Mouse (Mus musculus): ENCODE measurements around the gene Ankk1. TPM values are rescaled to one million over a fixed set of nuclear protein-coding genes. Genes with fewer than 3 reads are reported as not detected.

The Ankk1 gene
- total and polyA plus RNA-seq, 2 experiments from 2014 or later = not detected

DNA sequence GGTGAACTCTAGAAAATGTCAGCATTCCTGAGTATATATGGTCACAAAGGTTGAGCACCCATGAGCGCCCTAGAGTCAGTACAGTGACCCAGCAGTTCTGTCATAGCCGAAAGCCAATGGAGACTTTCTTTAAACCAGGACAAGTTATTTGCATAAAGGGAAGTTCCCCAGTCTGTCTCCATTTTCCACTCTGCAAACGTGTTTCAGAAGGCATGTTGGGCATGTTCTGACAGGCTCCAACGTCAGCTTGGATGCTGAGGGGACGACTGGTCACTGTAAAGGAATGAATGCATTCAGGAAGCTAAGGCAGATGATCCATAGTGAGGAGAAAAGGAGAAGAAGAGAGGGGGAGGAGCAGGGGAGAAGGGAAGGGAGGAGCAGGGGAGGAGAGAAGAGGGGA lies 657 bp upstream of the Ankk1 start:
- no peak for DNase-seq
- Histone ChIP-seq H3K4me3 (ENCODE audit: low read depth, low read length) (no peak overlapping the region), H3K4me2 (ENCODE audit: low read depth) (no peak overlapping the region), H3K9me3 (ENCODE audit: low read length) (no peaks in the 10 kb centered on the region), H3K9ac (no peak overlapping the region), H3K36me3 (ENCODE audit: insufficient read depth) (no peaks in the 10 kb centered on the region), H3K4me1 (ENCODE audit: insufficient read depth) (no peaks in the 10 kb centered on the region), H3K27ac (ENCODE audit: low read depth, low read length) (no peak overlapping the region), H3K27me3 (ENCODE audit: insufficient read depth, low read length) (no peaks in the 10 kb centered on the region)
- no peak for ATAC-seq
- no peak for TF ChIP-seq CTCF (IDR thresholded peaks at IDR 0.05; ENCODE audit: low read depth)
- 79% methylated on average over 5 of the region's 5 CpGs for whole genome bisulfite sequencing

DNA sequence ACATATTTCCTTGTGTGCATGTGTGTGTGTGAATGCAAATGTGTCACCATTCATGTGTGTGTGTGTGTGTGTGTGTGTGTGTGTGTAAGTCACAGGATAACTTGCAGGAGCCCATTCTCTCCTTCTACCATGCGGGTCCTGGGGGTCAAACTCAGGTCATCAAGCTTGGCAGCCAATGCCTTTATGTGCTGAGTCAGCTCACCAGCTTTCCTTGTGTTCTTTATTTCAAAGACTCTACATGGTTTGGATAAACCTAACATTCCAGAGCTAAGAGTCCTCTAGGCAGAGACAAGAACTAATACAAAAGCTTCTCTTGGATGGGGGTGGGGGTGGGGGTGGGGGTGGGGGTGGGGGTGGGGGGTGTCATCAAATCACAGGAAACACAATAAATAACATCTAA lies 1.2 kb downstream of the Ankk1 start:
- H3K4me1 ChIP-seq (ENCODE audit: insufficient read depth) = no peaks in the 10 kb centered on the region
- H3K27ac ChIP-seq (ENCODE audit: low read depth, low read length) = no peak overlapping the region
- no peak overlapping the region for H3K4me3 ChIP-seq (ENCODE audit: low read depth, low read length)
- no peak overlapping the region for H3K4me2 ChIP-seq (ENCODE audit: low read depth)
- DNase-seq (no peak), ATAC-seq (no peak)
- H3K36me3 ChIP-seq (ENCODE audit: insufficient read depth) = no peaks in the 10 kb centered on the region
- 57% methylated on average over 1 of the region's 1 CpGs for WGBS
- no peaks in the 10 kb centered on the region for H3K9me3 ChIP-seq (ENCODE audit: low read length)
- no peak overlapping the region for H3K9ac ChIP-seq
- TF ChIP-seq CTCF (IDR thresholded peaks at IDR 0.05; ENCODE audit: low read depth) = no peak
- H3K27me3 ChIP-seq (ENCODE audit: insufficient read depth, low read length) = no peaks in the 10 kb centered on the region

DNA sequence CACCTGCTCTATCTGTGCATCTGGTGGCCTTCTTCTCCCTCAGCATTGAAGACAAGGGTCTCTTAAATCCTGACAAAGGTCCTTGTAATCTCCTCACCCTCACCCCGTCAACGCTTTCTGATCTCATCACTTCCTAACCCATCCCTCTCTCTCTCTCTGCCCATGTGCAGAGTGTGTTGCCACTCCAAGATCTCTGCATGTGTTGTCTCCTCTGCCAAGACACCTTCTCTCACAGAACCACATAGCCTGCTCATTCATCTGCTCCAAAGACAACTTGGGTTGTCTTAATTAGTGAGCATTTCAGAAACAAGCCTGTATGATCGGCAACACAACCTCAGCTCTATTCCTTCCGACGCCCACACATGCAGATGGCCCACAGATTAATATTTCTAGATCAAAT lies 3.0 kb downstream of the Ankk1 start:
- H3K4me3 ChIP-seq (ENCODE audit: low read depth, low read length) = no peak overlapping the region
- no peak overlapping the region for H3K4me2 ChIP-seq (ENCODE audit: low read depth)
- no peak overlapping the region for H3K27ac ChIP-seq (ENCODE audit: low read depth, low read length)
- no peak for ATAC-seq
- H3K36me3 ChIP-seq (ENCODE audit: insufficient read depth) = no peaks in the 10 kb centered on the region
- H3K9ac ChIP-seq = no peak overlapping the region
- no peaks in the 10 kb centered on the region for H3K9me3 ChIP-seq (ENCODE audit: low read length)
- no peak for DNase-seq
- 94% methylated on average over 5 of the region's 5 CpGs for WGBS
- H3K4me1 ChIP-seq (ENCODE audit: insufficient read depth) = no peaks in the 10 kb centered on the region
- TF ChIP-seq CTCF (IDR thresholded peaks at IDR 0.05; ENCODE audit: low read depth) = no peak
- no peaks in the 10 kb centered on the region for H3K27me3 ChIP-seq (ENCODE audit: insufficient read depth, low read length)

DNA sequence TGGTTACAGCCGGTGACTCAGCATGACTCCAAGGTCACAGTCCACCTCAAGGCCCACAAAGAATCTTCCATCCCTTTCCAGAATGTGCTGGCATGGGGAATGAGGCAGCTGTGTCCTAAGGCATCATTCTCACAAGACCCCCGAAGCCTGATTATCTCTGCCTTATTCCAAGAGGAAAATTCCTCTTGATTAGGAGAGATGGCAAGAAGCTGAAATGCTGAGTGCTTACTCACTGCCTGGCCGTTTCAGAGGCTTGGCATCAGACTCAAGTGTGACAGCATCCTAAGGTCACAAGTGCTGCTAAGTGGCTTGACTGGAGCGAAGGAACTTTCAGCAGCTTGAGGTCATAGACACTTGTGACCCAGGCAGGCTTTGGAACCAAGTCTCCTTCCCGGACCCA lies 16.2 kb downstream of the Ankk1 start:
- no peaks in the 10 kb centered on the region for H3K36me3 ChIP-seq (ENCODE audit: insufficient read depth)
- no peak overlapping the region for H3K27ac ChIP-seq (ENCODE audit: low read depth, low read length)
- no peak overlapping the region for H3K4me3 ChIP-seq (ENCODE audit: low read depth, low read length)
- DNase-seq = no peak
- no peaks in the 10 kb centered on the region for H3K27me3 ChIP-seq (ENCODE audit: insufficient read depth, low read length)
- no peak overlapping the region for H3K4me2 ChIP-seq (ENCODE audit: low read depth)
- H3K9ac ChIP-seq = no peak overlapping the region
- TF ChIP-seq CTCF (IDR thresholded peaks at IDR 0.05; ENCODE audit: low read depth) = no peak
- WGBS = 81% methylated on average over 5 of the region's 5 CpGs
- no peak for ATAC-seq
- H3K4me1 ChIP-seq (ENCODE audit: insufficient read depth) = no peaks in the 10 kb centered on the region
- no peaks in the 10 kb centered on the region for H3K9me3 ChIP-seq (ENCODE audit: low read length)

DNA sequence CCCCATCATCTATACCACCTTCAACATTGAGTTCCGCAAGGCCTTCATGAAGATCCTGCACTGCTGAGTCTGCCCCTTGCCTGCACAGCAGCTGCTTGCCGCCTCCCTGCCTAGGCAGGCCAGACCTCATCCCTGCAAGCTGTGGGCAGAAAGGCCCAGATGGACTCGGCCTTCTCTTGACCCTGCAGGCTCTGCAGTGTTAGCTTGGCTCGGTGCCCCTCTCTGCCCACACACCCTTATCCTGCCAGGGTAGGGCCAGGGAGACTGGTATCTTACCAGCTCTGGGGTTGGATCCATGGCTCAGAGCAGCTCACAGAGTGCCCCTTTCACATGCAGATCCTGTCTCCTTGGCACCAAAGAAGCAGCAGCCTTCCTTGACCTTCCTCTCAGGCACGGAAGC lies 19.8 kb downstream of the Ankk1 start:
- H3K4me2 ChIP-seq (ENCODE audit: low read depth) = no peak overlapping the region
- 94% methylated on average over 5 of the region's 5 CpGs for WGBS
- H3K4me3 ChIP-seq (ENCODE audit: low read depth, low read length) = no peak overlapping the region
- H3K9ac ChIP-seq = no peak overlapping the region
- DNase-seq = no peak
- ATAC-seq = no peak
- no peaks in the 10 kb centered on the region for H3K4me1 ChIP-seq (ENCODE audit: insufficient read depth)
- no peak for TF ChIP-seq CTCF (IDR thresholded peaks at IDR 0.05; ENCODE audit: low read depth)
- no peak overlapping the region for H3K27ac ChIP-seq (ENCODE audit: low read depth, low read length)
- no peaks in the 10 kb centered on the region for H3K27me3 ChIP-seq (ENCODE audit: insufficient read depth, low read length)
- H3K36me3 ChIP-seq (ENCODE audit: insufficient read depth) = no peaks in the 10 kb centered on the region
- H3K9me3 ChIP-seq (ENCODE audit: low read length) = no peaks in the 10 kb centered on the region

DNA sequence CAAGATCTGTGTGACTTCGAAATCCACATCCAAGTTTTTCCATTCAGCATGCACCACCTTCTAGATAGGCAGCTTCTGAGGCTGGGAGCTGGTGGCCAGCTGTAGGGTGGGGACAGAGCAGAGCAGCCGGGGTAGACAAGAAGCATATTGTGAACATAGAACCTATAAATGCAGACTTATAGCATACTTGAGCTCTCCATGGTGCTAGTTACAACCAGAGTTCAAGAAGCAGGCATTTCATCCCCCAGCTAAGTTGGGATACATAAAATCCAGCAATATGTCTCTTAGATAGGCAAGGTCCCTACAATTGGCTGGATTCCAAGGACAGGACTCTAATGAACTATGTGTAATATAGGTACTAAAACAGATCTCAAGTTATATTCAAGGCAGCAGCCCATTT lies 23.1 kb downstream of the Ankk1 start:
- no peak for ATAC-seq
- WGBS = 70% methylated on average over 2 of the region's 2 CpGs
- DNase-seq = no peak
- no peaks in the 10 kb centered on the region for H3K36me3 ChIP-seq (ENCODE audit: insufficient read depth)
- H3K9me3 ChIP-seq (ENCODE audit: low read length) = no peaks in the 10 kb centered on the region
- H3K9ac ChIP-seq = no peak overlapping the region
- no peak overlapping the region for H3K4me3 ChIP-seq (ENCODE audit: low read depth, low read length)
- TF ChIP-seq CTCF (IDR thresholded peaks at IDR 0.05; ENCODE audit: low read depth) = no peak
- no peaks in the 10 kb centered on the region for H3K27me3 ChIP-seq (ENCODE audit: insufficient read depth, low read length)
- H3K4me1 ChIP-seq (ENCODE audit: insufficient read depth) = no peaks in the 10 kb centered on the region
- H3K4me2 ChIP-seq (ENCODE audit: low read depth) = no peak overlapping the region
- no peak overlapping the region for H3K27ac ChIP-seq (ENCODE audit: low read depth, low read length)

DNA sequence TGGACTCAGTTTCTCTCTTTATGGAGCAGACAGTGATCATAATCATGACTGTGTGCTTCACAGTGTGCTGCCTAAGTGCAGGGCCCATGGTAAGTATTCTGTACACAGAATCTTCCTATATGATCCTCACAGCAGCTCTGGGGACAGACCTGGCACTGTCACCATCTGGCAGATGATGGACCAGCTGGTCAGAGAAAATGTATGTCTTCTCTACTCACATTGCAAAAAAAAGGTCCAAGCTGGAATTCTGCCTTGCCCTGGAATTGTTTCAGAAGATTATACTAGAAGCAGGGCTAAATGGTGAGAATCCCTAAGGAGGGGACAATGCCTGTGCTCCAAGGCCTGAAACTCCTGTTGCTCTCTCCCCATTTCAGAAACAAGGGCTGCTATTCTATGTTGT lies 30.8 kb downstream of the Ankk1 start:
- TF ChIP-seq CTCF (IDR thresholded peaks at IDR 0.05; ENCODE audit: low read depth) = no peak
- ATAC-seq = no peak
- Histone ChIP-seq H3K27me3 (ENCODE audit: insufficient read depth, low read length) (no peaks in the 10 kb centered on the region), H3K4me2 (ENCODE audit: low read depth) (no peak overlapping the region), H3K9ac (no peak overlapping the region), H3K4me1 (ENCODE audit: insufficient read depth) (no peaks in the 10 kb centered on the region), H3K36me3 (ENCODE audit: insufficient read depth) (no peaks in the 10 kb centered on the region), H3K9me3 (ENCODE audit: low read length) (no peaks in the 10 kb centered on the region), H3K27ac (ENCODE audit: low read depth, low read length) (no peak overlapping the region), H3K4me3 (ENCODE audit: low read depth, low read length) (no peak overlapping the region)
- DNase-seq = no peak

DNA sequence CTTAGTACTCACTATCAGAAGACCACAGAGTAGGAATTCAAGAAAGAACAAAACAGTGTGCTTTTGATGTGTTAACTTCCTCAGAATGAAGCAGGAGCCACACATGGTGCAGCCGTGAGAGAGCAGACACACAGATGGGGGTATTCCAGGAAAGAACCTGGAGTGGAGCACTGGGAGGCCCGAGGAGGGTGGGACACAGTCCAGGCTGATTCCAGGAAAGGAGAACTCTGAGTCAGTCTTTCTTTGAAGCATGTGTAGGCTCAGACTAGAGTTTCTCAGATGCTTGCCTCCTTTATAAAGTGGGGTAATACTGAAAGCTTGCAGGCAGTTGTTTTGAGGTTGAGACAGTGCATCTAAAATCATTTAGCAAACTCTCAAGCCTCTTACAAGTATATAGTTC lies 34.6 kb downstream of the Ankk1 start:
- ATAC-seq = no peak
- Histone ChIP-seq H3K4me2 (ENCODE audit: low read depth) (no peak overlapping the region), H3K9ac (no peak overlapping the region), H3K4me1 (ENCODE audit: insufficient read depth) (0 out of 2 replicates have a peak, but pooled peaks cover 2% of the 10 kb centered on the region), H3K9me3 (ENCODE audit: low read length) (no peaks in the 10 kb centered on the region), H3K27me3 (ENCODE audit: insufficient read depth, low read length) (no peaks in the 10 kb centered on the region), H3K36me3 (ENCODE audit: insufficient read depth) (no peaks in the 10 kb centered on the region), H3K27ac (ENCODE audit: low read depth, low read length) (no peak overlapping the region), H3K4me3 (ENCODE audit: low read depth, low read length) (no peak overlapping the region)
- 60% methylated on average over 2 of the region's 2 CpGs for WGBS
- TF ChIP-seq CTCF (IDR thresholded peaks at IDR 0.05; ENCODE audit: low read depth) = no peak
- no peak for DNase-seq
